Mouse (Mus musculus) stomach, postnatal 0 days (tissue): ENCODE measurements around the gene Gpr31b.
"Not testable (repeated sequence)": the region's sequence is repeated elsewhere in the genome, so short reads cannot be mapped to it uniquely, and the experiment has no call there.

Experiments
- CTCF ChIP-seq: IDR thresholded peaks from 2 replicates; pipeline ENCODE4 v1.5.1; 2016; ENCODE audit warnings: antibody characterized with exemption, low read depth, mild to moderate bottlenecking, moderate library complexity
- EP300 ChIP-seq: optimal IDR thresholded peaks from 2 replicates; pipeline ENCODE3; 2016; ENCODE audit warnings: antibody characterized with exemption

DNA sequence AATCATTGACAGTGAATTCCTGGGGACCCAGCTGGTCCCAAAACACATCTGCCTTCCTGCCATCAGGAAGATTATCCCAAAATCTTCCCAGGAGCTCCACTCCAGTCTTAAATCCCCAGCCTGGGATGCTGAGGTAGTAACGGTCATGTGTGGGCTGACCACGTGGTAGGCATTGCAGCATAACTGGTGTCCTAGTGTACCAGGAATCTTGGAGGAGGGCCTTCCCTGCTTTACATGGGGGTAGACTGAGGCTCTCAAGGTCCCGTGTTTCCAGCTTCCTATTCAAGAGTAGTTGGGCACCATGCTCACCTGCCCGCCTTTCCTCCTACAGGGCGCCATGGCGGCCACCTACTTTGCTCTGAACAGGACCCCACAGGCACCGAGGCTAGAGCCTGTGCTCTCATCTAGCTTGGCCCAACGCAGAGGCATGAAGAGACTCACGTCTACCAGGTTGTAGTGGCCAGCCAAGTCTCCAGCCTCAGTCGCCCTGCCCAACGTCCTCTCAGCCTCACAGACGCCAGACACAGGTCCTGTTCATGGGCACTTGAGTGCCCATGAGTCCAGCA lies 15.4 kb downstream of the Gpr31b start:
- not testable (repeated sequence) for TF ChIP-seq EP300, CTCF
